In the genomic region with DNA sequence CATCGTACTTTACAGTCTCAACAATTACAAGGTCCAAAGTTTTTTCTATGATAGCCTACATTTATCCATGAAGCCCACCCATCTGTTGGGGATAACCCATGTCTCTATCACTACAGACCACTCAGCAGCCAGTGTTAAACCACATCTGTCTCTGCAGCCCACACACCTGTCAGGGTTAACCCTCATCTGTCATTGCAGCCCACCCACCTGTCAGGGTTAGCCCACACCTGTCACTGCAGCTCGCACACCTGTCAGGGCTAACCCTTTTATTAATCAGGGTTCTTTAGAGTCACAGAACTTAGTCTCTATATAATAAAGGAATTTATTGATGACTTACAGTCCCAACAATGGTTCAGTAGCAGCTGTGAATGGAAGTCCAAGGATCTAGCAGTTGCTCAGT, we compare ENCODE assay signal across 30 mouse cellular contexts. TPM values are rescaled to one million over a fixed set of nuclear protein-coding genes. Genes with fewer than 3 reads are reported as not detected.
"Had no signal": no experiment of that assay in that cellular context is flagged by ENCODE, and none has a peak within 500 bp of the region (broad histone marks: within the 10 kb centered on the region; RNA-seq: fewer than 3 reads in every experiment).

No protein-coding gene starts in this region.

- H3K27me3 ChIP-seq: heart, embryonic 12.5 days; heart, embryonic 13.5 days; heart, embryonic 15.5 days; hindbrain, embryonic 12.5 days; hindbrain, embryonic 13.5 days; hindbrain, embryonic 15.5 days; intestine, embryonic 15.5 days; kidney, embryonic 15.5 days had no signal

- H3K4me2 ChIP-seq: heart, embryonic 11.5 days; heart, embryonic 12.5 days; heart, embryonic 13.5 days; heart, embryonic 15.5 days; hindbrain, embryonic 12.5 days; hindbrain, embryonic 13.5 days; hindbrain, embryonic 14.5 days; hindbrain, embryonic 15.5 days; intestine, embryonic 15.5 days; kidney, embryonic 15.5 days had no signal

- H3K36me3 ChIP-seq: heart, embryonic 10.5 days; heart, embryonic 12.5 days; heart, embryonic 13.5 days; heart, embryonic 15.5 days; hindbrain, embryonic 10.5 days; hindbrain, embryonic 12.5 days; hindbrain, embryonic 13.5 days; hindbrain, embryonic 15.5 days; intestine, embryonic 15.5 days; kidney, embryonic 15.5 days had no signal

- H3K4me3 ChIP-seq: heart, embryonic 10.5 days; heart, embryonic 12.5 days; heart, embryonic 13.5 days; heart, embryonic 15.5 days; hindbrain, embryonic 10.5 days; hindbrain, embryonic 12.5 days; hindbrain, embryonic 13.5 days; hindbrain, embryonic 15.5 days; intestine, embryonic 15.5 days; kidney, embryonic 15.5 days; layer of hippocampus, adult 2 months had no signal

- DNase-seq: heart, postnatal 10 days; heart, postnatal 14 days; heart, postnatal 36 days; heart, postnatal 4 days; kidney, adult 11 months; kidney, adult 18-20 months; kidney, adult 2 months; kidney, adult 8-10 months; kidney, adult 9 months; kidney, postnatal 10 days; kidney, postnatal 14 days; kidney, postnatal 25 days; kidney, postnatal 36 days; kidney, postnatal 4 days; layer of hippocampus, adult 9-11 months; layer of hippocampus, postnatal 36 days had no signal

RNA-seq across cellular contexts. Expression of a gene that starts 43.2 kb away (rescaled TPM):
- polyA plus RNA-seq: inflammation-experienced regulatory T-cells, adult 6 months had no signal
